Mouse (Mus musculus) v-Abl transformed pro-B cells (cell line): Measurements from ENCODE around the gene Flywch2.

Source experiments
- in situ Hi-C, 2 experiments: fragments of 400-800 bp; cut with MboI; formaldehyde crosslinking; loops; one replicate each; pipeline ENCODE4 v1.15.1; 2025; ENCODE audit not compliant: unreplicated experiment in 2 of 2

Flywch2 gene

DNA sequence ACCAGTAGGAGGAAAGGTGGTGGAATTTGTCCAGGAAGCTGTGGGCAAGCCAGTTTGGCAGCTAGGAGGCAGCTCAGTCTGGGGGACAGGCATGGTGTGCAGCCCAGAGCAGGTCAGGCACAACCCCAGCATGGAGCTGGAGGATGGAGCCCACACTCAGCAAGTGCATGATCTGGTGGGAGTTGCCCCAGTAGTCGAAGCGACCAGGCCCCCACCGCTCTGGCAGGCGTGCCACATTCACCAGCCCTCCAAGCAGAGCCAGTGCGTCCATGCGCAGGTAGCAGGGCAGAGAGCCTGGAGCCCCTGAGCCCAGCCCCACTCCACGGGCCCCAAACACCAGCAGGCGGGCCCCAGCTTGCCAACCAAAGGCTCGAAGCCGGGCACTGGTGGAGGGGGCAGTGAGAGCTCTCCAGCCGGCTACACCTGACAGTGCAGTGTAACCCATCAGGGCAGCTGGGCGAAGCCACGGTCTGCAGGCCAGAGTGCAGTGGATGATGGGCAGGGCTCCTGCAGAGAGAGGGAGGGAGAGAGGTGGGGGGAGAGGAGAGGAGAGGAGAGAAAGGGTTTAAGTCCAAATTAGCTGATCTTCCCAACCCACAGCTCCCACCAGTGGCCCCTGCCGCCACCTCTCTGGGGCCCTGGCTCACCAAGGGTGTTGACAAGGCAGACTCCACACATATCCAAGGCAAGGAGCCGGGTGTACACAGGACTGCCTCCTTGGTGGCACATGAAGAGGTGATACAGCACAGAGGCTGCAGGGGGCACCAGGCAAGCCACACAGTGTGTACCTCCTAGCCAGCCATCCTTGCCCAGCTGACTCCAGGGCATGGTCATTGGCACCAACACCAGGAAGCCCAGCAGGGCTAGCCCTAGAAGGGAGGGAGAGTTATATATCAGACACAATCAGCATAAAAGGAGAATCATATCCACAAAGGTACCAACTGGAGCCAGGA is 48.1 kb downstream of the Flywch2 start:
- in situ Hi-C loops, result no loop called here

DNA sequence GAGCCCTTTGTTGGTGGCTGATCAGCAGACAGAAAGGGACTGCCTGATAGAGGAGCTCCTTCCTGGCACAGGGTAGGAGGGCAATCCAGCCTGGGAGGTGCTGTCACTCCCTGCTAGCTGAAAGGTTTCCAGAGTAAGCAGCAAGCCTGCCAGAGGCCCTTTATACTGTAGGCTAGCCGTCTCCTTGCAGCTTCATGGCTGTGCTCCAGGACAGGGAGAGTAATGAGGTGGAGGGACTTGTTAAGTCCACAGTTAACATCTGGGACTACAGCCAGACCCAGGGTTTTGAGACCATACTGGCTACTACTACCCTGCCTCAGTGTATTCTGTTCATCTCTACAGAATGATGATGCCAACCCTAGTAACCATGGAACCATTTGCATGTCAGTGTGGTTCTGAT is 51.5 kb downstream of the Flywch2 start:
- in situ Hi-C loops, result no loop called here

DNA sequence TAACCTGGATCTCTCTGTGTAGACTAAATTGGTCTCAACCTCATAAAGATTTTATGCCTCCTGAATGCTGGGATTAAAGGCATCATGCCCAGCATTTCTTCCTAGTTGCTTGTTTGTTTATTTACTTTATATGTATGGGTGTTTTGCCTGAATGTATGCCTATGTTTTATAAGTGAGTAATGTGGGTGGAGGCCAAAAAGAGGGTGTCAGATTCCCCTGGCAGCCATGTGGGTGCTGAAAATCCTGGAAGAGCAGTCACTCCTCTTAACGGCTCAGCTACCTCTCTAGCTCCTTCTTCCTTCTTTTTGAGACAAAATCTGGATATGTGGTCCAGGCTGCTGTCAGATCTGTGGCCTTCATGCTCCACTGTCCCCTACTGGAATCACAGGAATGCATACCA is 55.4 kb downstream of the Flywch2 start:
- in situ Hi-C loops, result no loop called here
